Mouse (Mus musculus) embryonic fibroblast, embryonic 13.5 days (primary cell): ENCODE results near the gene Zfp146.

Experiments used
- CTCF ChIP-seq: IDR thresholded peaks from 2 replicates; pipeline ENCODE4 v1.5.1; 2011; ENCODE audit warnings: mild to moderate bottlenecking, control low read depth, low read length, moderate library complexity, borderline replicate concordance; ENCODE audit not compliant: insufficient read depth
- POLR2A ChIP-seq: IDR thresholded peaks from 2 replicates; pipeline ENCODE4 v1.6.1; 2011; ENCODE audit warnings: low read depth, mild to moderate bottlenecking, control low read depth, low read length, moderate library complexity

DNA sequence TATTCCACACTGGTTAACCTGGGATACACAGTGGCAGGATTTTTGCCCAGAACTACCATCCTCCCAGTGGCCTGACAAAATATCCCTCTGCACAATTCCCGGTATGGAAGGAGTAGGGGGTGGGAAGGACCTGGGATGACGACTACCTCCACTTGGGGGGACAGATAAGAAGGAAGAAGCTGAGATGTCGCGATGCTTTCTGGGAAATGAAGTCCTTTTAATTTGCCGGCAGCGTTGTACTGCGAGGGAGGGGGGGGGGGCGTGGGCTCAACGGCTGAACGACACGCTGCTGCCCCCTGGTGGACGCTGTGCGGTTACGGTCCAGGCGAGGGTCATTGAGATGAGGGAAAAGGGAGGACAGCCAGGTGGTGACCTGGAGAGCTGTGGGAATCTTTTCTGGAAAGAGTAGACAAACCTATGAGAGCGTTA is 47.2 kb upstream of the Zfp146 start:
- TF ChIP-seq CTCF = peak; percentile 98
- 0 out of 2 replicates have a peak, but pooled peaks have one; percentile 34 for TF ChIP-seq POLR2A
